Mouse (Mus musculus) CD4-positive helper T cell, adult 2 months (primary cell): Measurements from ENCODE around the gene Asb18.
A peak's percentile ranks its signal among the peaks of the same experiment; 100 is the strongest.

Experiments used
- DNase-seq: peaks from one replicate; pipeline ENCODE4 v3.0.0-alpha.2; 2012; ENCODE audit warnings: low read depth, missing footprints, low spot score

Asb18 gene

GRCm38 (mm10) chr1:89971848-89972247, 42.6 kb downstream of the Asb18 start:
- no peak for DNase-seq

GRCm38 (mm10) chr1:89969714-89970110, 44.8 kb downstream of the Asb18 start:
- no peak for DNase-seq

GRCm38 (mm10) chr1:89969072-89969713, 45.3 kb downstream of the Asb18 start:
- no peak for DNase-seq

- DNase-seq = no peak
Observed at GRCm38 (mm10) chr1:89968111-89968851, 46.2 kb downstream of the Asb18 start.

- no peak for DNase-seq
Observed at GRCm38 (mm10) chr1:89967585-89967984, 46.9 kb downstream of the Asb18 start.

DNA sequence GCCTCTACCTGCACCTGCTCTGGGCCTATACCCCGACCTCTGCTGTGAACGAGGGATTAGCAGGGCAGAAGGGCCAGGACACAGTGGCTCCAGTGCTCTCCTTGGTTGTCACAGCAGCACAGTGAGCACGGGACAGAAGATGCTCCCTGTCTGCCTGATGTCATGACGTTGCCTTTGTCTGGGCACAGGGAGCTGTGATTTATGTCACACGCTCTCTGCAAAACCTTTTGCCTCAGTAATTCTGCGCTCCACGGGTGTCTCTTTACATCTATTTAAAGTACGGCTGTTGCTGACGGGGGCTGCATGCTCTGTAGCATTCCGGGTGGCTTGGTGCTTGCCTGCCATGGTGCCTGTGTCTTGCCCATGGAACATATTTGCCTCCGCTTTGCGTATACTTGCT, 50.0 kb downstream of the Asb18 start:
- no peak for DNase-seq

DNA sequence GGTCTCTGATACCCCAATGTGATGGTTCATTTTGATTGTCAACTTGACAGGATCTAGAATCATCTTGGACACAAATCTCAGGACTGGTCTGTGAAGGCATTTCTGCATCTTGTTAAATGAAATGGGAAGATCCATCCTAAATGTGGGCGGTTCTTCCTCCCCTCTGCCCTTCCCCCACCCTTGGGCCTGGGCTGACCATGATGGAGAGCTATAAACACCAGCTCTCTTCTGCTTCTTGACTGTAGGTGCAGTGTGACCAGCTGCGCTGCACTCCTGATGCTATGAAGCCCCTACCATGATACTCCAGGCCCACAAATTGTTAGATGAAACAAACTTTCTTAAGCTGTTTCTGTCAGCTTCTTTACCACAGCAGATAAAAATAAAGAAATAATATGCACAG, 51.2 kb downstream of the Asb18 start:
- DNase-seq = no peak

GRCm38 (mm10) chr1:89962092-89962491, 52.4 kb downstream of the Asb18 start:
- DNase-seq = no peak

GRCm38 (mm10) chr1:89959393-89959792, 55.1 kb downstream of the Asb18 start:
- DNase-seq = no peak

DNA sequence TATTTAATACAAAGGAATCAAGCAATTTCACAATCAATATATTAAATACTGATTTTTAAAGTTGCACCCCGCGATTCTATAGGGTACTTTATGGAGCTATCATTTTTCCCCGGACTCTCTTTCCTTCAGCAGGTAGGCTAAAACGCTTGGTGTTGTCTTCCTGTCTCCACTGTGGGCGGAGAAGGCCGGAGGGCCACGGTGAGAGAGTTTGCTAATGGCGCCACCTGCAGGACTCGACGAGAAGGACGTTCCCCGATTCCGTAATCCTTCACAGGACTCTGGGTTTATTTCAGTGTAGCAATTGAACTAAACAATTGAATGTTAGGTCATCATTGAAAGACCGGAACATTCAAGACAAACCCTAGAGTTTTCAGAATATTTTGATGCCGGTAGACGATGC, 71.3 kb downstream of the Asb18 start:
- DNase-seq = peak; percentile 11

GRCm38 (mm10) chr1:89942395-89942976, 72.0 kb downstream of the Asb18 start:
- no peak for DNase-seq

GRCm38 (mm10) chr1:89941701-89942381, 72.6 kb downstream of the Asb18 start:
- no peak for DNase-seq

- DNase-seq = no peak
Observed at GRCm38 (mm10) chr1:89940961-89941524, 73.4 kb downstream of the Asb18 start.

DNA sequence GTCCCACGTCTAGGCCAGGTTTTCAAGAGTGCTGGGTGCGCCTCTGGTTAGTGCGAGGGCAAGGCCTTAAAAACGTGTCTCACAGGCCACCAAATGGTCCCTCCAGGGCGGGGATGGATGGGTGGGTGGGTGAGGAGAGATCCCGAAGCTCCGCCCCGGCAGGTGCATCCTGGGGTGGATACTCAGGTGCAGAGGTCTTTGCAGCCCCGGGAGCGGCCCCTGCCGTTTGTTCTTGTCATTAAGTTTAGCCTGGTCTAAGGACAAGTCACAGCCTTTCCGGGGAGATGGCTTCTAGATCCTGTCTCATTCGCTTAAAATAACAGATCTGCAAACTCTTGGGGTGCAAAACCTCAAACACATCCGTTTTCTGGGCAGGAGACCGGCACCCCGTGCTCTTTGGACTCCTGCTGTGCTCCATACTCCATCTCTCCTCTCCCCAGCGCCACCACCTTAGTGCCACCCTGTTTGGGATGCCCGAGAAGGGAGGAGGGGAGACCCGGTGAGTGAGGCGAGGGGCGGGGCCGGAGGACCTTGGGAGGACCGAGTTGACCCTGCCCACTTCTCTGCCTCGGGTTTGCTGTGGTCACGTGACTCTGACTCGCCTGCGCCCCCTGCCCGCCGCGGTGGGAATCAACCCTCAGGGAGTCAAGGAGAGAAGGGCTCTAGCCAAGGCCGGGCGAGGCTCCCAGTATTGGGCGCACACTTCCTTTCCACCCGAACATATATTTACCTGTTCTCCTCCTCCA, 74.3 kb downstream of the Asb18 start:
- no peak for DNase-seq

GRCm38 (mm10) chr1:89939596-89939960, 74.9 kb downstream of the Asb18 start:
- DNase-seq = no peak

DNA sequence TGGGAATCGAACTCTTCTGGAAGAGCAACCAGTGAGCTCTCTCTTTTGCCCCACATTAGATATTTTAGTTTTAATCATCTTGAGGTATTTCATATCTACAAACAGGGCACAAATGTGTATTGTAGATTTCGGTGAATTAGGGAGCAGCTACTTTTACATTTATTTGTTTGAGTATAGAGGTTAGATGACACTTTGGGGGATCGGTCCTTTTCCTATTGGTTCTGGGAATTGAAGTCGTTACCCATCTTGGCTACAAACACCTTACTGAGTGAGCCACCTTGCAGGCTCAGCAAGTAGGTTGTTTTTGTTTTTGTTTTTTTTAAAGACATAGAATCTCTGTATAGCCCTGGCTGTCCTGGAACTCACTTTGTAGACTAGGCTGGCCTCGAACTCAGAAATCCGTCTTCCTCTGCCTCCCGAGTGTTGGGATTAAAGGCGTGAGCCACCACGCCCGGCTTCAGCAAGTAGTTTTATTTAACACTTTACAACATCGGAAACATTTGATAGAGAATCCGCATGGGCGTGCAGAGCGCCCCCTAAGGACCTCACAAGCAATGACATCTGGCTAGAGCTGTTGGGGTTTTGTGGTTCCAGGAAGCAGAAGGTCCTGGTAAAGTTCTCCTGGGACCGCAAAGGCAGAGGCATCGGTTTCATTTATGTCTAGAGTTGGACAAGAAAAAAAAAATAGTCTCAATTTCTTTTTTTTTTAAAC, 75.4 kb downstream of the Asb18 start:
- DNase-seq = no peak

DNA sequence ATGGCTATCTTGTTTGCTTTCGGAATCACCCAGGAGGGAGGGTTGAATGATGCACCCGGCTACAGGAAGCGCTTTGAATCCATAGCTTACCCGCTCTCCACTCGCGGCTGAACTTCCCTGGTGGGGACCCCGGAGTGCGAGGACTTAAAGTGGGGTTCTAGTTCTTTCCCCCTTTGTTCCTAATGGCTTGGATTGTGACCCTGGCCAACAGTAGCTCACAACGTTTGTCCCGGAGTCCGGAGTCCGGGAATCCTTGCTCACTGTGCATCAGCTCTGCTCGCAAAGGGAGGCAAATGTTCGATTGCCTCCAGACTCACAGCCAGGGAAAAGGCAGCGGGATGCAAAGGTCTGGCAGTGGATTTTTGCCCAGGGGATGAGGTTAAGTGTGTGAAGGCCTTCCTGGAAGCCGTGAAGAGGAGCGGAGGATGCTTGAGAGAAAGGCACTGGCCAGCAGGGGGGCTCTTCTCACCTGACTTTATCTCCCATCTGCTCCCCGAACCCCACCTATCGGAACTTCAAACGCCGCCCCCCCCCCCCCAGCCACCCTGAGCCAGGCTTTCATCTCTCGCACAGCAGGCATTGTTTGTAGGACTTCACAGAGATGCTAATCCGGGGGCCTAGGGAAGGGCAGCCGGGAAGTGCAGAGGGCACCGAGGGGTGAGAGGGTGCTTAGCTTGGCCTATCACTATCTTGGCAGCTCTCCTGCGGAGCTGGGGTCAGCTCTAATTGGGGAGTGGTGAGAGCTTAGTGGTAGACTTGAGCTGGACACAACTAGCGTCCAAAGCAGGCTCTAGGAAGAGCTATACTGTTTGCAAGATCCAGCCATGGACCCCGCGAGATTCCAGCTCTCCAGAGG, 78.7 kb downstream of the Asb18 start:
- DNase-seq = no peak

DNA sequence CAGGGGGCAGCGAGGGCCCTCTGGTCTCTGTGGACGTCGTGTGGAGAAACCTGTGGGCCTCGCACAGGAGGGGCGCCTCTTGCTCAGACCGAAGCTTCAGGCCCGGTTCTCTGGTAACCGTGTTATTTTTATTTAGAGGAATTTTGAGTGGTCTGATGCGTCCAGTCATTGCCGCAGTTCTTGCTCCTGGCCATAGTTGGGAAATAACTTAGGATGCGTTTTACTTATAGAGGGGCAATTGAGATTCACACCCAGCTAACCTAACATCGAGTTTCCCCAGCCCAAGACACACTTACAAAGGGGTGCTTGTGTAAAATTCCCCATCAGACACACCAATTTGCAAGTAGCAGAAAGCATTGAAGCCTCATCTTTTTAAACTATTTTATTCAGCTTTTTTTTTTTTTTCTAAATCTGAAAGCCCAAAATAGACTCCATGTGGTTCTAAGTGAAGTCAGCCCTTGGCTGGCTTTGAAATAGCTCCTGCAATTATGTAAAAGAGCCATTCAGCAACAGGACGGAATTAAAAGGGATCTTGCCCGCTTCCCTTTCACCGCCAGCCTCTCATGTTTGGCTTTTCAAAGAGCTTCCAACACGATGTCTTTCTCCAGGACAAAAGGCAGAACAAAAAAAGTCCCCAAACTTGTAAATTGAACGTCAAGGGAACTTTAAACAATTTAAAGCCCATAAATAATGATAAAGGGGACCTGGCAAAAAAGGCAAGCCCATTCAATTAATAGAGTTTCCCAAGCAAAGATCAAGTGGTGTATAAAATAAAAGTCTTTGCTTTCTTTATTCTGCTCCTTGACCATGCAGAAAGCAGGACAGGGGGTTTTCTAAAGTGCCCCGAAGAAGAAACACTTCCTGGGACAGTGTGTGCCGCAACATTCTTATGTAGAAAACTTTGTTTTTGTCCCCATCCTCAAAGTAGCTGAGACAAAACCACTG, 79.9 kb downstream of the Asb18 start:
- DNase-seq = no peak

GRCm38 (mm10) chr1:89933786-89934185, 80.7 kb downstream of the Asb18 start:
- DNase-seq = no peak
